Mouse (Mus musculus) monocyte, adult 2 months (primary cell): ENCODE results near the gene Olfr690.
"Not testable (repeated sequence)": the region's sequence is repeated elsewhere in the genome, so short reads cannot be mapped to it uniquely, and the experiment has no call there.

Experiments used
- DNase-seq, 2 experiments: peaks; one replicate each; pipeline ENCODE4 v3.0.0; 2022; ENCODE audit warnings: low spot score in 2 of 2, low read depth in 1 of 2

Gene Olfr690

GRCm38 (mm10) chr7:105334004-105334403, at the start of gene Olfr690:
Gene Olfr690, minus strand, starts transcription at chr7:105334104.
- no peak for DNase-seq

- no peak for DNase-seq
Measured at GRCm38 (mm10) chr7:105380329-105380728, 46.4 kb upstream of the Olfr690 start.

GRCm38 (mm10) chr7:105374866-105375265, 41.0 kb upstream of the Olfr690 start, which contains the start of gene Gm5901:
Gene Gm5901, plus strand, starts transcription at chr7:105375038.
- no peak for DNase-seq

GRCm38 (mm10) chr7:105373976-105374375, 40.1 kb upstream of the Olfr690 start:
- no peak for DNase-seq

GRCm38 (mm10) chr7:105373509-105373908, 39.6 kb upstream of the Olfr690 start:
- no peak for DNase-seq

- DNase-seq = no peak
Measured at GRCm38 (mm10) chr7:105372912-105373311, 39.0 kb upstream of the Olfr690 start.

GRCm38 (mm10) chr7:105368521-105368920, 34.6 kb upstream of the Olfr690 start:
- DNase-seq = no peak

GRCm38 (mm10) chr7:105367930-105368329, 34.0 kb upstream of the Olfr690 start, which contains the start of gene Olfr692:
Gene Olfr692, plus strand, starts transcription at chr7:105368230.
- DNase-seq = no peak

- no peak for DNase-seq
Measured at GRCm38 (mm10) chr7:105367268-105367667, 33.4 kb upstream of the Olfr690 start.

- DNase-seq = no peak
Measured at GRCm38 (mm10) chr7:105361713-105362112, 27.8 kb upstream of the Olfr690 start.

GRCm38 (mm10) chr7:105356487-105356886, 22.6 kb upstream of the Olfr690 start:
- not testable (repeated sequence) for DNase-seq

- DNase-seq = not testable (repeated sequence)
Measured at GRCm38 (mm10) chr7:105356064-105356463, 22.2 kb upstream of the Olfr690 start.

GRCm38 (mm10) chr7:105342752-105343151, 8.8 kb upstream of the Olfr690 start:
- DNase-seq = no peak

GRCm38 (mm10) chr7:105342170-105342569, 8.3 kb upstream of the Olfr690 start, which contains the start of gene Olfr691:
Gene Olfr691, minus strand, starts transcription at chr7:105342270.
- no peak for DNase-seq

- no peak for DNase-seq
Measured at GRCm38 (mm10) chr7:105325302-105325701, 8.6 kb downstream of the Olfr690 start.

- no peak for DNase-seq
Measured at GRCm38 (mm10) chr7:105310865-105311264, 23.0 kb downstream of the Olfr690 start, which contains the start of gene Olfr689. Gene Olfr689, plus strand, starts transcription at chr7:105311165.

- DNase-seq = no peak
Measured at GRCm38 (mm10) chr7:105290051-105290450, 43.9 kb downstream of the Olfr690 start.

- no peak for DNase-seq
Measured at GRCm38 (mm10) chr7:105287795-105288194, 46.1 kb downstream of the Olfr690 start, which contains the start of gene Olfr688. Gene Olfr688, plus strand, starts transcription at chr7:105288095.
